Mouse (Mus musculus): Measurements from ENCODE around the gene Fam3c.

The Fam3c gene

GRCm38 (mm10) chr6:22354031-22354430 lies 2.0 kb downstream of the Fam3c start:
- no peak for DNase-seq (ENCODE audit: low read depth)

GRCm38 (mm10) chr6:22351551-22351950 lies 4.5 kb downstream of the Fam3c start:
- no peak for DNase-seq (ENCODE audit: low read depth)

GRCm38 (mm10) chr6:22350239-22350571 lies 5.8 kb downstream of the Fam3c start:
- no peak for DNase-seq (ENCODE audit: low read depth)

- peak; percentile 38 for DNase-seq (ENCODE audit: low read depth)
Measured at GRCm38 (mm10) chr6:22349531-22350238, 6.4 kb downstream of the Fam3c start.

- DNase-seq (ENCODE audit: low read depth): peak; percentile 50
Measured at GRCm38 (mm10) chr6:22348975-22349374, 7.1 kb downstream of the Fam3c start.

- no peak for DNase-seq (ENCODE audit: low read depth)
Measured at GRCm38 (mm10) chr6:22348130-22348529, 7.9 kb downstream of the Fam3c start.

GRCm38 (mm10) chr6:22347132-22347902 lies 8.7 kb downstream of the Fam3c start:
- DNase-seq (ENCODE audit: low read depth): peak; percentile 70

GRCm38 (mm10) chr6:22344443-22344842 lies 11.6 kb downstream of the Fam3c start:
- no peak for DNase-seq (ENCODE audit: low read depth)

- DNase-seq (ENCODE audit: low read depth): no peak
Measured at GRCm38 (mm10) chr6:22343706-22344105, 12.3 kb downstream of the Fam3c start.

GRCm38 (mm10) chr6:22343292-22343691 lies 12.8 kb downstream of the Fam3c start:
- DNase-seq (ENCODE audit: low read depth): no peak

GRCm38 (mm10) chr6:22340779-22341178 lies 15.3 kb downstream of the Fam3c start:
- no peak for DNase-seq (ENCODE audit: low read depth)

GRCm38 (mm10) chr6:22339763-22340542 lies 16.1 kb downstream of the Fam3c start:
- no peak for DNase-seq (ENCODE audit: low read depth)

GRCm38 (mm10) chr6:22332548-22332947 lies 23.5 kb downstream of the Fam3c start:
- no peak for DNase-seq (ENCODE audit: low read depth)

- DNase-seq (ENCODE audit: low read depth): no peak
Measured at GRCm38 (mm10) chr6:22330169-22330960, 25.7 kb downstream of the Fam3c start.

- no peak for DNase-seq (ENCODE audit: low read depth)
Measured at GRCm38 (mm10) chr6:22327931-22328330, 28.1 kb downstream of the Fam3c start.

GRCm38 (mm10) chr6:22327091-22327490 lies 29.0 kb downstream of the Fam3c start:
- DNase-seq (ENCODE audit: low read depth): peak; percentile 60

GRCm38 (mm10) chr6:22326289-22326688 lies 29.8 kb downstream of the Fam3c start:
- DNase-seq (ENCODE audit: low read depth): no peak

GRCm38 (mm10) chr6:22325364-22326072 lies 30.5 kb downstream of the Fam3c start:
- DNase-seq (ENCODE audit: low read depth): peak; percentile 93

- DNase-seq (ENCODE audit: low read depth): no peak
Measured at GRCm38 (mm10) chr6:22298059-22298458, 58.0 kb downstream of the Fam3c start.

GRCm38 (mm10) chr6:22297028-22297427 lies 59.0 kb downstream of the Fam3c start:
- DNase-seq (ENCODE audit: low read depth): no peak

- DNase-seq (ENCODE audit: low read depth): no peak
Measured at GRCm38 (mm10) chr6:22293922-22294321, 62.1 kb downstream of the Fam3c start.
